Mouse (Mus musculus) left cerebral cortex, adult 2 months (tissue): ENCODE results near the gene Lgals4. TPM values are rescaled to one million over a fixed set of nuclear protein-coding genes. Genes with fewer than 3 reads are reported as not detected.

ENCODE experiments used
- DNase-seq, 2 experiments: peaks; one replicate each; pipeline ENCODE4 v3.0.0; 2021 to 2022; ENCODE audit warnings: low spot score in 2 of 2, mixed read lengths in 1 of 2; ENCODE audit errors: extremely low spot score in 1 of 2
- H3K27ac ChIP-seq: fragments of 200-600 bp; 2 replicates; pipeline ENCODE4 v1.8.1; 2022
- H3K4me3 ChIP-seq: fragments of 200-600 bp; 2 replicates; pipeline ENCODE4 v1.8.1; 2022
- CTCF ChIP-seq: fragments of 200-600 bp; IDR thresholded peaks from 2 replicates; pipeline ENCODE4 v1.8.1; 2022; ENCODE audit warnings: antibody characterized with exemption, mild to moderate bottlenecking, moderate library complexity
- intact Hi-C: fragments of 180-260 bp; cut with DNase I; formaldehyde crosslinking; loops from one replicate; pipeline ENCODE4 v1.15.1; 2025
- total RNA-seq, 2 experiments: library from RNA; stranded (reverse); gene quantifications; 2 replicates each; pipeline ENCODE4 v1.2.3; 2021

The Lgals4 gene
- total RNA-seq, 2 experiments from 2014 or later: 2.6 to 2.9 TPM

DNA sequence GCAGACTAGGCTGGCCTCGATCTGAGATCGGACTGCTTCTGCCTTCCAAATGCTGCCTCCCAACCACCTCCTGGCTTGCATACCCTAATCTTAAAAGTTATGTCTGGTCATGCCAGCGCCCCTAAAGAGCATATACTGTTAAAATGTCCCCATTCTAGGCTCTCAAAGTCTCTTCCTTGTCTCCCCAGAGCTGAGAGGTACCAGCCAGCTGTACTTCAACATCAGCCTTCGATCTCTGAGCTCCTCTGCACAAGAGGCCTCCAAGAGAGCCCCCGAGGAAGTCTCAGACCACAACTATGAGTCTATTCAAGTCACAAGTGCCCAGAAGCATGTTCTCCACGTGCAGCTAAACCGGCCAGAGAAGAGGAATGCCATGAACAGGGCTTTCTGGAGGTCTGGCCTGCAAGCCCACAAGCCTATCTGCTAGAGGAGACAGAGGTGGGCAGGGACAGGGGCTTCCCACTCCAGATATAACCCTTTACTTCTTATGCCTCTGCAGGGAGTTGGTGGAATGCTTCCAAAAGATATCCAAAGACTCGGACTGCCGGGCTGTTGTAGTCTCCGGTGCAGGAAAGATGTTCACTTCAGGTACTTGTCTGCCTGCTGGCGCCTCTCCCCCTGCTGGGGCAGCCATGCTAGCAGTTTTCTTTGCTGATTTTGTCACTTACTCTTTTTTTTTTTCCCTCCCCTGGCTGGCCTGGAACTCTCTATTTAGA lies 7.8 kb upstream of the Lgals4 start:
- DNase-seq: no peak
- peak; percentile 4 for TF ChIP-seq CTCF
- H3K27ac ChIP-seq: peak overlapping the region; percentile 88
- H3K4me3 ChIP-seq: peak overlapping the region; percentile 54
- intact Hi-C loops: loop anchor here (1.0 to 5.0 kb wide), 4 partner anchors 16 to 136 kb away; partner anchors contain the start of gene Actn4

- intact Hi-C loops: loop anchor here (5.0 kb wide), 1 partner anchor 136 kb away; the partner anchor contains the start of gene Actn4
Measured at GRCm38 (mm10) chr7:28826402-28826772, 7.3 kb upstream of the Lgals4 start.

GRCm38 (mm10) chr7:28827338-28827737 lies 6.3 kb upstream of the Lgals4 start:
- no peak overlapping the region for H3K27ac ChIP-seq
- intact Hi-C loops: loop anchor here (1.0 to 5.0 kb wide), 2 partner anchors 13 to 135 kb away; partner anchors contain the start of gene Actn4
- peak; percentile 43 to 65 for DNase-seq
- no peak for TF ChIP-seq CTCF
- H3K4me3 ChIP-seq: no peak overlapping the region

More at GRCm38 (mm10) chr7:28826402-28826772, 7.3 kb upstream of the Lgals4 start:
- H3K27ac ChIP-seq: peak overlapping the region; percentile 88; the same call in 1 of the 2 replicates
- no peak overlapping the region for H3K4me3 ChIP-seq
- no peak for DNase-seq
- TF ChIP-seq CTCF: no peak

GRCm38 (mm10) chr7:28829821-28830220 lies 3.8 kb upstream of the Lgals4 start:
- Histone ChIP-seq H3K27ac (no peak overlapping the region), H3K4me3 (no peak overlapping the region)
- no peak for TF ChIP-seq CTCF
- DNase-seq: no peak
- intact Hi-C loops: loop anchor here (5.0 kb wide), 1 partner anchor 132 kb away; the partner anchor contains the start of gene Actn4

- intact Hi-C loops: no loop called here
- no peak overlapping the region for H3K4me3 ChIP-seq
- TF ChIP-seq CTCF: no peak
- H3K27ac ChIP-seq: peak overlapping the region; percentile 15; the same call in 1 of the 2 replicates
- DNase-seq: no peak
Measured at GRCm38 (mm10) chr7:28830981-28831380, 2.7 kb upstream of the Lgals4 start.

DNA sequence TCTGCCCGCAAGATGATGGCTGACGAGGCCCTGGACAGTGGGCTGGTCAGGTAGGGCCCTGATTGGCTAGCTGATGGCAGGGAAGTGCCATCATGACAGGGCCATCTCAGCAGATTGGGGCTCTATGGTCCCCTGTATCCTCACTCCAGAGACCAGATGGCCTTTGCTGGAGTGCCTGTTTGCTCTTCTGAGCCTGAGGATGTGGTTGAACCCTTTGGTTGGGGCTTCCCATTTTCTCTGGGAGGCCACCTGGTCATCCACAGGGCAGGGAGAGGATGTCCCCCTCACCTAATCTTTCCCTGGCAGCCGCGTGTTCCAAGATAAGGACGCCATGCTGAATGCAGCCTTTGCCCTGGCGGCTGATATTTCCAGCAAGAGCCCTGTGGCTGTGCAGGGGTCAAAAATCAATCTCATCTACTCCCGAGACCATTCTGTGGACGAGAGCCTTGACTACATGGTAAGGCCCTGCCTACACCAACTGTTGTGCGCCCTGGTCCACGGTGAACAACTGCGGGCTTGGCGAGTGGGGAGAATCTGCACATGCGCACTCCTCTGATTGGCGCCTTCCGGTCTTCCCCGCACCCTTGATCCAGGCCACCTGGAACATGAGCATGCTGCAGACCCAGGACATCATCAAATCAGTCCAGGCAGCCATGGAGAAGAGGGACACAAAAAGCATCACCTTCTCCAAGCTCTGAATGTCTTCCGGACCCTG lies 2.1 kb upstream of the Lgals4 start:
- TF ChIP-seq CTCF: no peak
- Histone ChIP-seq H3K27ac (no peak overlapping the region), H3K4me3 (no peak overlapping the region)
- DNase-seq: no peak
- intact Hi-C loops: no loop called here

DNA sequence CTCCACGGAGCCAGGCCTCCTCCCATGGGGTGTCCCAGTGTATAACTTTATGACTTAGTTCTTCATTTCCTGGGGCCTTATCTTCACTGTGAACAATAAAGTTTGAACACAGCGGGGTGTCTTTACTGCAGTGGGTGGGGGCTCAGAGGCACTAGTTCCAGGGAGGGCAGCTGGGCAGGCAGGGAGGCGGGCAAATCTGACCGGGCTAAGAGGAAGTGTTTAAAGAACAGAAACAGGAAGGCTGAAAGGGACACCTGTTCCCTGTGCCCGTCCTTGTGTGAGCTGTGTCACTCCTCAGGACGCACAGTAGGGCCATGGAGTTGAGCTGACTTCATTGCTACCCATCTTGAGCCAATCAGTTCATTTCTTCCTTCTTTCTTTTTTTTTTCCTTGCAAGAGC lies 1.5 kb upstream of the Lgals4 start:
- Histone ChIP-seq H3K27ac (no peak overlapping the region), H3K4me3 (no peak overlapping the region)
- TF ChIP-seq CTCF: no peak
- no peak for DNase-seq
- intact Hi-C loops: no loop called here

GRCm38 (mm10) chr7:28836936-28837335 lies 3.3 kb downstream of the Lgals4 start:
- no peak for DNase-seq
- intact Hi-C loops: no loop called here
- no peak overlapping the region for H3K27ac ChIP-seq
- H3K4me3 ChIP-seq: no peak overlapping the region
- no peak for TF ChIP-seq CTCF

- DNase-seq: no peak
- intact Hi-C loops: no loop called here
- no peak overlapping the region for H3K27ac ChIP-seq
- no peak for TF ChIP-seq CTCF
- H3K4me3 ChIP-seq: no peak overlapping the region
Measured at GRCm38 (mm10) chr7:28838331-28838730, 4.7 kb downstream of the Lgals4 start.

- no peak overlapping the region for H3K4me3 ChIP-seq
- H3K27ac ChIP-seq: no peak overlapping the region
- no peak for TF ChIP-seq CTCF
- no peak for DNase-seq
- intact Hi-C loops: no loop called here
Measured at GRCm38 (mm10) chr7:28847273-28847672, 13.6 kb downstream of the Lgals4 start.

GRCm38 (mm10) chr7:28849700-28850236 lies 16.1 kb downstream of the Lgals4 start:
- Histone ChIP-seq H3K4me3 (no peak overlapping the region), H3K27ac (no peak overlapping the region)
- DNase-seq: no peak
- intact Hi-C loops: no loop called here
- TF ChIP-seq CTCF: no peak

DNA sequence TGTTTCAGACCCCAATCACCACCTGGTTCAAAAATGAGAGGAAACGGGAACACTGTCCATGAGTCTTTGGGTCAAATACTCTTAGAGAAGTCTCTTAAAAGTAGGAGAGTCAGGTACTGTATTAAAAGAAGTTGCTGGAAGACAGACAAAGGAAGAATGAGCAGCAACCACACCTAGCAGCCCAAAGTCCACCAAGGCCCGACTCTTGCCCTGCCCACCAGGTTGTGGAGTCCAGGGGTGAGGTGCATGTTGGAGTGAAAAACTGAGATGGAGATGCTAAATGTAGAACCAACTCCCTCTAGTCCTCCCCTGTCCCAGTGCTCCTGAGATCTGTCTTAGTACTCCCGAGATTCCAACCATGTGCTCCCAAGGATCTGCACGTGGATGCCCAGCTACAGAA lies 17.0 kb downstream of the Lgals4 start:
- DNase-seq: no peak
- H3K27ac ChIP-seq: no peak overlapping the region
- no peak for TF ChIP-seq CTCF
- no peak overlapping the region for H3K4me3 ChIP-seq
- intact Hi-C loops: no loop called here
